Mouse (Mus musculus) retina, postnatal 7 days (tissue): ENCODE measurements around the gene Wrap53.
"Not testable (repeated sequence)": the region's sequence is repeated elsewhere in the genome, so short reads cannot be mapped to it uniquely, and the experiment has no call there.

Source experiments
- DNase-seq: peaks from one replicate; pipeline ENCODE4 v3.0.0-alpha.2; 2012; ENCODE audit warnings: low read depth, low spot score

Gene Wrap53

GRCm38 (mm10) chr11:69580091-69580514, at the start of gene Wrap53, which contains the start of gene Trp53:
TSS of gene Wrap53 (minus strand) at chr11:69580255.
TSS of gene Trp53 (plus strand) at chr11:69580359.
- DNase-seq, result peak; percentile 84

GRCm38 (mm10) chr11:69629802-69630201, 49.7 kb upstream of the Wrap53 start:
- no peak for DNase-seq

- DNase-seq, result peak; percentile 71
Observed at GRCm38 (mm10) chr11:69628286-69628685, 48.2 kb upstream of the Wrap53 start.

GRCm38 (mm10) chr11:69624339-69624738, 44.3 kb upstream of the Wrap53 start:
- DNase-seq, result not testable (repeated sequence)

GRCm38 (mm10) chr11:69623006-69623405, 43.0 kb upstream of the Wrap53 start:
- DNase-seq, result no peak

GRCm38 (mm10) chr11:69622406-69622805, 42.4 kb upstream of the Wrap53 start:
- no peak for DNase-seq

- no peak for DNase-seq
Observed at GRCm38 (mm10) chr11:69621571-69622268, 41.7 kb upstream of the Wrap53 start, which contains the start of gene Sat2. TSS of gene Sat2 (plus strand) at chr11:69622024.

GRCm38 (mm10) chr11:69620394-69621081, 40.5 kb upstream of the Wrap53 start:
- DNase-seq, result no peak

- DNase-seq, result no peak
Observed at GRCm38 (mm10) chr11:69617805-69618204, 37.8 kb upstream of the Wrap53 start, which contains the start of gene Shbg. TSS of gene Shbg (minus strand) at chr11:69617905.

- no peak for DNase-seq
Observed at GRCm38 (mm10) chr11:69616781-69617180, 36.7 kb upstream of the Wrap53 start.

- not testable (repeated sequence) for DNase-seq
Observed at GRCm38 (mm10) chr11:69614257-69614588, 34.2 kb upstream of the Wrap53 start.

GRCm38 (mm10) chr11:69613553-69614256, 33.6 kb upstream of the Wrap53 start:
- DNase-seq, result peak; percentile 61

- no peak for DNase-seq
Observed at GRCm38 (mm10) chr11:69610899-69611298, 30.8 kb upstream of the Wrap53 start.

GRCm38 (mm10) chr11:69609416-69609815, 29.4 kb upstream of the Wrap53 start:
- DNase-seq, result no peak

GRCm38 (mm10) chr11:69608525-69608924, 28.5 kb upstream of the Wrap53 start:
- DNase-seq, result no peak

GRCm38 (mm10) chr11:69606832-69607231, 26.8 kb upstream of the Wrap53 start:
- DNase-seq, result no peak

GRCm38 (mm10) chr11:69606491-69606795, 26.4 kb upstream of the Wrap53 start:
- no peak for DNase-seq

GRCm38 (mm10) chr11:69605726-69606490, 25.9 kb upstream of the Wrap53 start, which contains the start of gene Atp1b2:
TSS of gene Atp1b2 (minus strand) at chr11:69605942.
- DNase-seq, result peak; percentile 91

GRCm38 (mm10) chr11:69604795-69605664, 25.0 kb upstream of the Wrap53 start:
- DNase-seq, result peak; percentile 75

GRCm38 (mm10) chr11:69604347-69604746, 24.3 kb upstream of the Wrap53 start:
- no peak for DNase-seq

- DNase-seq, result no peak
Observed at GRCm38 (mm10) chr11:69603516-69603915, 23.5 kb upstream of the Wrap53 start.
